Mouse (Mus musculus): ENCODE data around the gene Slc12a7.

DNA sequence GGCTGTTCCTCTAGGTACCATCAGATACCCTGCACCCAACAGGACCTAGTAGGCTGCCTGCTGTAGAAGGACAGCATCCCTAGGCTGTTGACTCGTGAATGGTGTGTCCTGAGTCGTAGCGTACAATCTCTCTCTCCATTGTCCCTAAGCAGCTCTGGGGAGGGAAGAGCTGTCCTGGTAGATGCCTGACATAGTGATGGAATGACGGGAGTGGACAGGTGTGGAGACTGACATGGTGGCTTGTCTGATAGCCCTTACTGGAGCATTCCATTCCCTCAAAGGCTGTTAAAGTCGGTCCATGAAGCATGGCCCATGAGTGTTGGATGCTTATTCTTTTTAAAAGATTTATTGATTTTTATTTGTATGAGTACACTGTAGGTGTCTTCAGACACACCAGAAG is 72.0 kb downstream of the Slc12a7 start:
- no peak for TF ChIP-seq CTCF (IDR thresholded peaks at IDR 0.05; ENCODE audit: borderline replicate concordance, insufficient read depth, low read length)
- no peak for TF ChIP-seq POLR2A (IDR thresholded peaks at IDR 0.05; ENCODE audit: low read depth, low read length)
